Mouse (Mus musculus) erythroblast, adult 5-6 weeks (primary cell): Measurements from ENCODE around the gene Galnt9. TPM values are rescaled to one million over a fixed set of nuclear protein-coding genes. Genes with fewer than 3 reads are reported as not detected.

Source experiments
- ATAC-seq: replicated peaks from 2 replicates; pipeline ENCODE4 v1.8.0; 2016; ENCODE audit warnings: moderate number of reproducible peaks, mild to moderate bottlenecking, moderate TSS enrichment, inconsistent platforms; ENCODE audit not compliant: poor library complexity, low FRiP score, severe bottlenecking
- total RNA-seq, 2 experiments: library from RNA; stranded (forward) in 1 of 2; stranded (reverse) in 1 of 2; fragments of 150-400 nt in 1 of 2; fragments of 200-764, 138-1000 nt in 1 of 2; gene quantifications; 2 replicates each; pipeline versions ENCODE4 v1.2.3 to v1.2.4; 2015 to 2017; ENCODE audit warnings: low replicate concordance in 2 of 2

Gene Galnt9
- total RNA-seq (2015; ENCODE audit: low replicate concordance) (1.7 and 5.0 TPM in 2 replicates), total RNA-seq (2017; ENCODE audit: low replicate concordance) (3.6 and 4.0 TPM in 2 replicates)

DNA sequence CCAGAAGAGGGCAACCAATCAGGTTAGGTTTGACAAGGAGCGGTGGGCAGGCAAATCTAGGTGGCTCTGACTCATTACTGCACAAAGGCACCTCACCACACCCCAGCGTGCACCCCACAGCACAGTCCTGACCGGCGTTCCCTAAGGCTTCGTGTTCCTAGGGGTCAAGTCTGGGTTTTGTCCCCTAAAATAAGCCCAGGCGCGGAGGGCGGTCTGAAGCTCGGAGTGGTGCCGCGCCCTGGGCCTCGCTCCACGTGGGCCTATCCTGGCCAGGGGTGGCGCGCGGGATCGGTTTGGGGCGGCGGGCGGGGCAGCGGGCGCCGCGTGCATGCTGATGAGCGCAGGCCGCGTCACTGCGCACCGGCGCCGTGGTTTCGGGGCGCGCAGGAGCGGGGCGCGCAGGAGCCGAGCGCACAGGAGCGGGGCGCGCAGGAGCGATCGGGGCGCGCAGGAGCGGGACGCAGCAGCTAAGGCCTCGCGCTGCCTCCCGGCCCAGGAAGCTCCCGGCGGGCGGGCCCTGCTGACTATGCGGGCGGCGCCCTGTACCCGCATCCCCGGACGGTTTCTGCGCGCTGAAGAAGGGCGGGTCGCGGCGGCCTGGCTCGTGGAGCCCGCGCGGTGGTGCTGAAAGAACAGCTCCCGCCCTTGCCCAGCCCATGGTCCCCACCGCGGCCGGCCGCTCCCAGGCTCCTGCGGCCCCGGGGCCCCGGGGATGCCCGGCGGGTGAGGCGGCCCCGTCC lies at the start of gene Galnt9:
Galnt9 (plus strand) TSS at position 405 of the 740 bp plus-strand sequence.
- no peak for ATAC-seq

GRCm38 (mm10) chr5:110494396-110494795 lies 49.8 kb upstream of the Galnt9 start:
- ATAC-seq = no peak

DNA sequence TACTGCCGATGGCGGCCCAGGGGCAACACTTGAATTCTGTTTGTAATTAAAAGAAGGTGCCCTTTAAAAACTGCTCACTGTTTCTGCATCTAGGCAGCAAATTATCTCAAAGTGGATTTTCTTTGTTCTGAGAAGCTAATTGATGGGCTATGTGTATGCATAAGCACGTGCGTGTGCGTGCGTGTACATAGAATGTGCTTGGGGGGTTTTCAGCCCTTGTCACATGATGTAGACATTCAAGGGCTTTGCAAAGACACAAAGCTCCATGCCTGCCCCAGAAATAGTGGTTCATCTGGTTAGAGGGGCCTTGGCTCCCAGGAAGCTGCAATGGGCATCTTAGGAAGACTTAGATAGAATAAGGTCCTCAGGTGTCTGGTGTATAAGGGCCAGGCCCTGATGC lies 49.1 kb upstream of the Galnt9 start:
- no peak for ATAC-seq

- no peak for ATAC-seq
Measured at GRCm38 (mm10) chr5:110497556-110497955, 46.6 kb upstream of the Galnt9 start.

DNA sequence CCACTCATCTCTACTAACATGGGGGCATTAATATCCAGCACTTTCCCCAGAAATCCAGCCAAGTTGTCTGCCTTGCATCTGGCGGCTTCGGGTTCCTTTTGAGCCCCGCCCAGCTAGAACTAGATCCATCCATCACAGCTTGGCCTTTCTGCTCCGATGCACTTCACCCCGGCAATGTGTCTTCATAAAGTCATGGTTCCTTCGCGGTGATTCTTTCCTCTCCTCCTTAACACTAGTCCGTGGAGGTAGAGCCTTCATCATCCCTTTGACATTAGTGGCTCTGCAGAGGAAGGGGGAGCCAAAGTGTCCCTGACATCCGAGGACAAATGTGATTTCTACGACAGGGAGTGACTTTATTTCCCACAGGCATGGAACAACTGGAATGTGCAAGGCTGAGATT lies 46.1 kb upstream of the Galnt9 start:
- no peak for ATAC-seq

DNA sequence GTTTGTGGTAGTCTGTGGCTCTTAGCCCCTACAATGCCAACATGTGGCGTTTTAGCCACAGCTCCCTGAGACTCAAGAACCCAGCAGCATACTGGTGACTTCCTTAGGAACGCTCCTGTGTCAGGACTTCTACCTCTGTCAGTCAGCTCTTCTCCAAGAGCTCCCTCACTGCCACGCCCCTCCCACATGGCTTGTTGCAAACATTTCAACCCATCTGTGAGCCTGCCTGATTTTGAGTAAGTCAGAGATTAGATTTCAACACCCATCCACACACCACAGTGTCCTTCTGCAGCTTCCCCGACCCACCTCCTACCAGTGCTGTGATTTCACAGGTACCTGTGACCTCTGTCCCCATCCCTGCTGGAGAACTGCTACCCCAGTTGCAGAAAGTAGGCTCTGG lies 43.9 kb upstream of the Galnt9 start:
- no peak for ATAC-seq

GRCm38 (mm10) chr5:110503361-110503760 lies 40.8 kb upstream of the Galnt9 start:
- no peak for ATAC-seq

DNA sequence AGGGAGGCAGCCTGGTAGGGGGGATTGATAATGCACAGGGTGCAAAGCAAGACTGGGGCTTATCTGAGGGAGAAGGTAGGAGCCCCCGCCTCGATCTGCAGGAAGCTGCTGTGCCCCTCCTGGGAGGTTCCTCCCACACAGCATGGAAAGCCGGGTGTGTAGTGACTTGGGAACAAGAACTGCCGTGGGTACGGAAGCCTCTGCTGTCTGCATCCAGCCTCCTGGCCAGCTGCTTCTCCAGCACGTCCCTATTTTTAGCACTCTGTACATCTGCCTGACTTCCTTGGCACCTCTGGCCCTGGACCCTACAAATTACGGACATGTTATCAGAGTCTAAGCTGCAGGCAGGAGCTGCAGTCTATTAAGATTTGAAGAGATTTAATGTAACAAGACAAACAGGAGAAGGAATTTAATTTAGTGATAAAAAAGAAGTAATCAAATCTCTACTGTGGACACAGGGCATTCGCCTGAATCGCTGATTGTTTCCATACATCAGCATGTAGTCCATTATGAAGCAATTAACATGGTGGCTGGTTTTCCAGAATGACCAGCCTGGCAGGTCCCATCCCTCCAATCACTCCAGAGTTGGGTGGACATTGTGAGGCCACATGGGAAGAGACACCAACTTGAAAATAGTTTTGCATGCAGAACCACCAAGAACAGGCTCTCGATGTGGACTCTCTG lies 38.4 kb upstream of the Galnt9 start:
- no peak for ATAC-seq

DNA sequence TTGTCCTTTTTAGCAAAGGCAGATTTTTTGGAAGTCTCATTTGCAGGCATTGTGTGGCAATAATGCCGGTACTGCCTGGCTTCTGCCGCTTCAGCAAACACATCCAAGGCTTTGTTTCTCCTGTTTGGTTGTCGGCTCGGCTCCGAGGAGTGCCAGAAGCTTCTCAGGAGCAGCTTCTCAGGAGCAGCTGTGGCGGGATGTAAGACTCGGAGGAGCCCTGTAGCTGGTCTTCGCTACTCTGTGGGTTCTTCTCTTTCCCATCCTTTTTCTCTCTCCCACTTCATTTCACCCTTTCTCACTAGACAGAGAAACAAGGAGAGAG lies 37.9 kb upstream of the Galnt9 start:
- no peak for ATAC-seq

GRCm38 (mm10) chr5:110506856-110507255 lies 37.3 kb upstream of the Galnt9 start:
- ATAC-seq = no peak

GRCm38 (mm10) chr5:110507943-110508342 lies 36.2 kb upstream of the Galnt9 start:
- ATAC-seq = no peak

GRCm38 (mm10) chr5:110510357-110510756 lies 33.8 kb upstream of the Galnt9 start:
- ATAC-seq = no peak

DNA sequence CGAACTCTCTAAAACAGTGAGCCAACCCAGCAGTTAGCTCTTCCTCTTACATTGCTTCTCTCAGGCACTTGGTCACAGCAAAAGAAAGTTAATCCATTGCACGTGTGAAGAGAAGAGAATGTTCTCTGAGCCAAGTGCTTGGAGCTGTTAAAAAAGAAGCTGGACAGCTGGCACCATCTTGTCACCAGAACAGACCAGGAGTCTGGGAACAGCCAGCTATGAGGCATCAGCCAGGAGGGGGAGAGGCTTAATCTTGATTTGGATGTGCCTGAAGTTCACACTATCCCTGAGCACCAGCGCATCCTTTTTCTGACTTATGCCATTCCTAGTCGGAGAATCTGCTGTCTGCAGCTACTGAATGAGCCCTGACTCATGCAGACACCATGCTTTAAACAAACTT lies 30.4 kb upstream of the Galnt9 start:
- no peak for ATAC-seq

DNA sequence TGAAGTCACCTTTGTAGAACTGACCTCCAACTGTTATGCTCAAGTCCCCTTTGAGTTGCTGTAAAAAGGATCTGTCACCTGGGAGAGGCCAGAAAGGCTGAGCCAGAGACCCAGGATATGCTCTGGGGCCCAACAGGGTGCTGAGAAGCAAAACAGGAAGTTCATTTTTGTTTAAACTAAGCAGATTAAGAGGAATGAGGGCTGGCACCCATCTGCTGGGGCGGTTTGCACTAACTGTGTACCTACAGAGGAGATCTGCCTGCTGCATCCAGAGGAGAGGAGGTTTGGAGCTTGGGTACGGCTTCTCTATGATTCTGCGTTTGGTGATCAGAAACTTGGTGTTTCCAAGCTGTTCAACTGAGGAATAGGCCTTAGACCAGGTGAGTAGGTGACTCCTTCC lies 29.5 kb upstream of the Galnt9 start:
- no peak for ATAC-seq

DNA sequence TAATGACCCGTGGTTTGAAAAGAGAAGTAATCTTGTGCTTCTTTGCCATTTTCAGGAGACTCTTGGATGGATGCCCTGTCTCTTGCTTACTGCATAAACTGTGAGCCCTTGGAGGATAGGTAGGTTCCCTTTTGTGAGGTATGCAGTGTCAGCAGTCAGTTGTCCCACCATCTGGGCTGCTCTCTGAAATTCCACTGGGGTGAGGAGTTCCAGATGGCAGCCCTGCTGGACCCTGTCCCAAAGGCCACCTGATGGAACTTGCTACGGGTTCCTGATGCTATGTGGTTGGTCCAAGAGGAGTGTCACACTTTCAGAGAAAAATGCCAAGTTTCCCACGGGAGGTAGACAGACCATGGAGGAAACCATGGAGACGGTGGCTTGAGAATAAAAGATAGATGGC lies 27.8 kb upstream of the Galnt9 start:
- no peak for ATAC-seq

GRCm38 (mm10) chr5:110518086-110518783 lies 25.9 kb upstream of the Galnt9 start:
- no peak for ATAC-seq

GRCm38 (mm10) chr5:110520974-110521373 lies 23.2 kb upstream of the Galnt9 start:
- ATAC-seq = no peak

DNA sequence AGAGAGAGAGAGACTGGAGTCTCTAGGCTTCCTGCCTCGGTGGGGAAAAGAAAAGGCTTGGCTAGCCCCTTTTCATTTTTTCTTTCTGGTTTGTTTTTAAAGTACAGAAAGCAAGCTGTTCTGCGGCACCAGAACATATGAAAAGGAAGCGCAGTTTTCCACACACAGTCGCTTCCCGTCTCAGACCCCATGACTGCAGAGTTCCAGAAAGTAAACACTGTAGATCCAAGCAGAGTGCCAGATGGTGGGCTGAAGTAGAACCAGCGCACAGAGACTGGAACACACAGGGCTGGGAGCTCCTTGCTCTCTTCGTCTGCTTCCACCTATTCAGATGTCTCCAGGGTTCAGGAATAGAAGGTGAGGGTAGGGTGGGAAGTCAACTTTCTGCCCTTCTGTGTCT lies 22.3 kb upstream of the Galnt9 start:
- ATAC-seq = no peak

DNA sequence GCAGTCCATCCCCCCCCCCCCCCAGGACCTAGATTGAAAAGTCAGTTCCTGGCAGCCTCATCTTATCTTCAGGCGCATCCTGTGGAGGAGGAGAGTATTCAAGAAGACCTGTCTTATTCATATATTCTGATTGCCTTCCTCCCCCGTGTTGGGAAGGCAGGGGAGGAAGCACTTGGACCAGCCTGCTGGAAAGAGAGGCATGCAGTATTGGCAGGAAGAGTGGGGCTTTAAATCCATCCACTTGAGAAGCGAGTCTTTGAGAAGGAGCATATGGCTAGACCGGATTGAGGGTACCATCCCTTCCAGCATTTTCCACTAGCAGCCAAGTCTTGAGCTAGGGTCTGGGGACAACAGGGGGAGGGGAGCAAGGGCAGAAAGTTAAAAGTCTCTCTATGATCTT lies 20.9 kb upstream of the Galnt9 start:
- no peak for ATAC-seq

GRCm38 (mm10) chr5:110525701-110526100 lies 18.5 kb upstream of the Galnt9 start:
- ATAC-seq = no peak

- no peak for ATAC-seq
Measured at GRCm38 (mm10) chr5:110526556-110526955, 17.6 kb upstream of the Galnt9 start.
